Mouse (Mus musculus) liver, postnatal 0 days (tissue): Measurements from ENCODE around the gene Rab26.
A peak's percentile ranks its signal among the peaks of the same experiment; 100 is the strongest.

Experiments used
- CTCF ChIP-seq: sonication (generic); IDR thresholded peaks from 2 replicates; pipeline ENCODE4 v1.5.1; 2016; ENCODE audit warnings: antibody characterized with exemption, low read depth
- EP300 ChIP-seq: IDR thresholded peaks from 2 replicates; pipeline ENCODE4 v1.6.1; 2016; ENCODE audit warnings: antibody characterized with exemption, low read depth, mild to moderate bottlenecking

DNA sequence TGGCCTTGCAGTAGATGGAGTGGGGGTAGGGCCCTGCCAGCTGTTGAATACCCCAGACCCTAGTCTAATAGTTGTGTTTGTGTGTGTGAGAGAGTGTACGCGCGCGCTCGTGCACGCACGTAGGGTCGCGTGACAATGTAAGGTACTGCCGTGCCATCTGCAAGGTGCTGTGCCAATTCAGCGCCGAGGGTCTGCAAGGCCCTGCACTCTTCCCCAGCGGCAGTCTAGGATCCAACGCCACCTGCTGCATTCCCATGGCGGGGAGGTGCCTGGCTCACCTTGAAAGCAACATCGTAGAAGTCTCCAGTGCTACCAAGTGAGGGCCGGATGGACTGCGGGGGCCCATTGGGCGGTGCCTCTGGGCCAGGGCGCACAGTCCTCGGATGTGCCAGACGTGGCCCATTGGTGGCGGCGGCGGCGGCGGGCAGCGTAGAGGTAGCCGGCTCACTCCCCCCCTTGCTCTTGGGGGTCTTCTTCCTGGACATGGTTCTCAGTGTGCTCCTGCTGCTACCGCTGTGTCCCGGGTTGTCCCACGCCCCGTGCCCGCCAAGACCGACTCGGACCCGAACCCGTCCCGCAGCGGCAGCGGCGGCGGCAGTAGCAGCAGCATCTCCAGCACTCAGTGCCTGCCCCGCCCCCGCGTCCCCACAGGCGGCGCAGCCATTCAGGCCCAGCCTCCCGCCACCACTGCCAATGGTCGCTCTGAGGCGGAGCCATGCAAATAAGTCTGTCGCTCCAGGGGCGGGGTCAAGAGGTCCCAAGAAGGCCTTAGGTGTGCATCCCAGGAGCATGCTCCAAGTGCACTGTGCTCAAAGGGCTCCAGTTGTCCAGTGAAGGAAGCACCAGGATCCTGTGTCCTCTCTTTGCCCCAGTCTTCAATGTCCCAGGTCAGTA lies 664 bp downstream of the Rab26 start:
- TF ChIP-seq EP300 = no peak
- TF ChIP-seq CTCF = peak; percentile 55
